Mouse (Mus musculus): ENCODE data around the gene Fmnl2. TPM values are rescaled to one million over a fixed set of nuclear protein-coding genes. Genes with fewer than 3 reads are reported as not detected.

Gene Fmnl2
- polyA plus RNA-seq, 1 experiment: 2.8 TPM

GRCm38 (mm10) chr2:52818944-52819343 lies 38.7 kb upstream of the Fmnl2 start:
- Histone ChIP-seq H3K79me2 (ENCODE audit: control insufficient read depth, insufficient read depth) (no peaks in the 10 kb centered on the region), H3ac (ENCODE audit: control insufficient read depth, insufficient read length) (no peak overlapping the region), H3K4me2 (ENCODE audit: low read depth) (no peak overlapping the region), H3K4me3 (no peak overlapping the region), H3K36me3 (ENCODE audit: control insufficient read depth, insufficient read depth) (no peaks in the 10 kb centered on the region), H3K27me3 (ENCODE audit: control insufficient read depth, insufficient read depth, insufficient read length) (no peaks in the 10 kb centered on the region)
- TF ChIP-seq MYOG (IDR thresholded peaks at IDR 0.05; ENCODE audit: control insufficient read depth in 1 of 3, insufficient read depth in 1 of 3, insufficient read length in 2 of 3, low read depth in 2 of 3): no peak
- TF ChIP-seq REST (IDR thresholded peaks at IDR 0.05; ENCODE audit: insufficient read depth, insufficient read length): no peak
- TF ChIP-seq POLR2AphosphoS2 (IDR thresholded peaks at IDR 0.05; ENCODE audit: insufficient read length, low read depth): no peak
- TF ChIP-seq USF1 (IDR thresholded peaks at IDR 0.05; ENCODE audit: low read depth): no peak
- no peak for TF ChIP-seq POLR2A (IDR thresholded peaks at IDR 0.05; ENCODE audit: insufficient read length, low read depth)
- no peak for TF ChIP-seq MYOD1 (IDR thresholded peaks at IDR 0.05; ENCODE audit: control insufficient read depth in 1 of 3, insufficient read length in 2 of 3, low read depth in 2 of 3)
- no peak for TF ChIP-seq CEBPB (IDR thresholded peaks at IDR 0.05; ENCODE audit: insufficient read depth, poor library complexity, severe bottlenecking)
- TF ChIP-seq E2F4 (IDR thresholded peaks at IDR 0.05; ENCODE audit: insufficient read depth): no peak
- TF ChIP-seq SRF (IDR thresholded peaks at IDR 0.05; ENCODE audit: control insufficient read depth, insufficient read length, low read depth): no peak
- no peak for TF ChIP-seq TCF3 (IDR thresholded peaks at IDR 0.05; ENCODE audit: insufficient read length, low read depth)
- TF ChIP-seq MAX (IDR thresholded peaks at IDR 0.05; ENCODE audit: low read depth): no peak
- TF ChIP-seq TCF12 (IDR thresholded peaks at IDR 0.05; ENCODE audit: insufficient read depth, poor library complexity, severe bottlenecking): no peak

GRCm38 (mm10) chr2:52822214-52822613 lies 35.4 kb upstream of the Fmnl2 start:
- no peak overlapping the region for H3ac ChIP-seq (ENCODE audit: control insufficient read depth, insufficient read length)
- no peak overlapping the region for H3K4me3 ChIP-seq
- H3K36me3 ChIP-seq (ENCODE audit: control insufficient read depth, insufficient read depth): no peaks in the 10 kb centered on the region
- TF ChIP-seq SRF (IDR thresholded peaks at IDR 0.05; ENCODE audit: control insufficient read depth, insufficient read length, low read depth): no peak
- TF ChIP-seq USF1 (IDR thresholded peaks at IDR 0.05; ENCODE audit: low read depth): no peak
- TF ChIP-seq TCF3 (IDR thresholded peaks at IDR 0.05; ENCODE audit: insufficient read length, low read depth): no peak
- no peak for TF ChIP-seq MAX (IDR thresholded peaks at IDR 0.05; ENCODE audit: low read depth)
- no peak for TF ChIP-seq MYOG (IDR thresholded peaks at IDR 0.05; ENCODE audit: control insufficient read depth in 1 of 3, insufficient read depth in 1 of 3, insufficient read length in 2 of 3, low read depth in 2 of 3)
- no peak for TF ChIP-seq CEBPB (IDR thresholded peaks at IDR 0.05; ENCODE audit: insufficient read depth, poor library complexity, severe bottlenecking)
- no peaks in the 10 kb centered on the region for H3K79me2 ChIP-seq (ENCODE audit: control insufficient read depth, insufficient read depth)
- H3K4me2 ChIP-seq (ENCODE audit: low read depth): no peak overlapping the region
- no peaks in the 10 kb centered on the region for H3K27me3 ChIP-seq (ENCODE audit: control insufficient read depth, insufficient read depth, insufficient read length)

GRCm38 (mm10) chr2:52828077-52828476 lies 29.6 kb upstream of the Fmnl2 start:
- H3K4me2 ChIP-seq (ENCODE audit: low read depth): no peak overlapping the region
- no peaks in the 10 kb centered on the region for H3K27me3 ChIP-seq (ENCODE audit: control insufficient read depth, insufficient read depth, insufficient read length)
- TF ChIP-seq POLR2A (IDR thresholded peaks at IDR 0.05; ENCODE audit: insufficient read length, low read depth) (no peak), POLR2AphosphoS2 (IDR thresholded peaks at IDR 0.05; ENCODE audit: insufficient read length, low read depth) (no peak), MAX (IDR thresholded peaks at IDR 0.05; ENCODE audit: low read depth) (no peak), USF1 (IDR thresholded peaks at IDR 0.05; ENCODE audit: low read depth) (no peak), REST (IDR thresholded peaks at IDR 0.05; ENCODE audit: insufficient read depth, insufficient read length) (no peak), SRF (IDR thresholded peaks at IDR 0.05; ENCODE audit: control insufficient read depth, insufficient read length, low read depth) (no peak), MYOD1 (IDR thresholded peaks at IDR 0.05; ENCODE audit: control insufficient read depth in 1 of 3, insufficient read length in 2 of 3, low read depth in 2 of 3) (no peak), TCF12 (IDR thresholded peaks at IDR 0.05; ENCODE audit: insufficient read depth, poor library complexity, severe bottlenecking) (no peak), TCF3 (IDR thresholded peaks at IDR 0.05; ENCODE audit: insufficient read length, low read depth) (no peak), CEBPB (IDR thresholded peaks at IDR 0.05; ENCODE audit: insufficient read depth, poor library complexity, severe bottlenecking) (no peak), E2F4 (IDR thresholded peaks at IDR 0.05; ENCODE audit: insufficient read depth) (no peak), MYOG (IDR thresholded peaks at IDR 0.05; ENCODE audit: control insufficient read depth in 1 of 3, insufficient read depth in 1 of 3, insufficient read length in 2 of 3, low read depth in 2 of 3) (no peak)
- no peak overlapping the region for H3ac ChIP-seq (ENCODE audit: control insufficient read depth, insufficient read length)
- H3K36me3 ChIP-seq (ENCODE audit: control insufficient read depth, insufficient read depth): no peaks in the 10 kb centered on the region
- no peaks in the 10 kb centered on the region for H3K79me2 ChIP-seq (ENCODE audit: control insufficient read depth, insufficient read depth)
- H3K4me3 ChIP-seq: no peak overlapping the region

- no peak overlapping the region for H3K4me2 ChIP-seq (ENCODE audit: low read depth)
- no peaks in the 10 kb centered on the region for H3K79me2 ChIP-seq (ENCODE audit: control insufficient read depth, insufficient read depth)
- TF ChIP-seq MYOG (IDR thresholded peaks at IDR 0.05; ENCODE audit: control insufficient read depth in 1 of 3, insufficient read depth in 1 of 3, insufficient read length in 2 of 3, low read depth in 2 of 3) (no peak), E2F4 (IDR thresholded peaks at IDR 0.05; ENCODE audit: insufficient read depth) (no peak), TCF3 (IDR thresholded peaks at IDR 0.05; ENCODE audit: insufficient read length, low read depth) (no peak), MYOD1 (IDR thresholded peaks at IDR 0.05; ENCODE audit: control insufficient read depth in 1 of 3, insufficient read length in 2 of 3, low read depth in 2 of 3) (no peak), CEBPB (IDR thresholded peaks at IDR 0.05; ENCODE audit: insufficient read depth, poor library complexity, severe bottlenecking) (no peak)
- no peaks in the 10 kb centered on the region for H3K27me3 ChIP-seq (ENCODE audit: control insufficient read depth, insufficient read depth, insufficient read length)
- no peaks in the 10 kb centered on the region for H3K36me3 ChIP-seq (ENCODE audit: control insufficient read depth, insufficient read depth)
- H3ac ChIP-seq (ENCODE audit: control insufficient read depth, insufficient read length): no peak overlapping the region
- no peak overlapping the region for H3K4me3 ChIP-seq
Observed at GRCm38 (mm10) chr2:52830513-52830912, 27.1 kb upstream of the Fmnl2 start.

DNA sequence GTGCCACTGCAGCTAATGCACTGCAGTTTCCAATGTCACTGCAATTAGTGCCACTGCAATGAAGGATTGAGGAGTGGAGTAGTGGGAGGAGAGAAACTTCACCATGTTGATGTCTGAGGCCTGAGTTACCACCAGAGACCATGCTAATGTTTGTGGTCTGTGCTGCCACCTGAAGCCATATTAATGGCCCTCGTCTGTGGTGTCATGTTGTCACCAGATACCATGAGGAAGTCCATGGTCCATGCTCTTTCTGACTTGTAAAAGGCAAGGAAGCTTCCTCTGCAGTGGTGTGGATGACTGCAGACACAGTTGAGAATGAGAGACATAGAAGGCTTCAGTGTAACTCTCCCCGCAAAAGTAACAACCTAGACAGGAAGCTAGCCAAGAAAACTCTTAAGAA lies 26.1 kb upstream of the Fmnl2 start:
- H3K79me2 ChIP-seq (ENCODE audit: control insufficient read depth, insufficient read depth): no peaks in the 10 kb centered on the region
- no peaks in the 10 kb centered on the region for H3K36me3 ChIP-seq (ENCODE audit: control insufficient read depth, insufficient read depth)
- H3K27me3 ChIP-seq (ENCODE audit: control insufficient read depth, insufficient read depth, insufficient read length): no peaks in the 10 kb centered on the region
- TF ChIP-seq USF1 (IDR thresholded peaks at IDR 0.05; ENCODE audit: low read depth) (no peak), MYOG (IDR thresholded peaks at IDR 0.05; ENCODE audit: control insufficient read depth in 1 of 3, insufficient read depth in 1 of 3, insufficient read length in 2 of 3, low read depth in 2 of 3) (no peak), E2F4 (IDR thresholded peaks at IDR 0.05; ENCODE audit: insufficient read depth) (no peak), MAX (IDR thresholded peaks at IDR 0.05; ENCODE audit: low read depth) (no peak), CEBPB (IDR thresholded peaks at IDR 0.05; ENCODE audit: insufficient read depth, poor library complexity, severe bottlenecking) (no peak), TCF12 (IDR thresholded peaks at IDR 0.05; ENCODE audit: insufficient read depth, poor library complexity, severe bottlenecking) (no peak), MYOD1 (IDR thresholded peaks at IDR 0.05; ENCODE audit: control insufficient read depth in 1 of 3, insufficient read length in 2 of 3, low read depth in 2 of 3) (no peak), REST (IDR thresholded peaks at IDR 0.05; ENCODE audit: insufficient read depth, insufficient read length) (no peak), TCF3 (IDR thresholded peaks at IDR 0.05; ENCODE audit: insufficient read length, low read depth) (no peak), POLR2A (IDR thresholded peaks at IDR 0.05; ENCODE audit: insufficient read length, low read depth) (no peak), SRF (IDR thresholded peaks at IDR 0.05; ENCODE audit: control insufficient read depth, insufficient read length, low read depth) (no peak), POLR2AphosphoS2 (IDR thresholded peaks at IDR 0.05; ENCODE audit: insufficient read length, low read depth) (no peak)
- H3K4me2 ChIP-seq (ENCODE audit: low read depth): no peak overlapping the region
- H3K4me3 ChIP-seq: no peak overlapping the region
- no peak overlapping the region for H3ac ChIP-seq (ENCODE audit: control insufficient read depth, insufficient read length)

Measured in myocyte (in vitro differentiated cells).